Mouse (Mus musculus): ENCODE measurements around the gene Fam166b. TPM values are rescaled to one million over a fixed set of nuclear protein-coding genes. Genes with fewer than 3 reads are reported as not detected.

Fam166b gene
- polyA plus RNA-seq, 1 experiment from 2014 or later: 0.16 TPM

DNA sequence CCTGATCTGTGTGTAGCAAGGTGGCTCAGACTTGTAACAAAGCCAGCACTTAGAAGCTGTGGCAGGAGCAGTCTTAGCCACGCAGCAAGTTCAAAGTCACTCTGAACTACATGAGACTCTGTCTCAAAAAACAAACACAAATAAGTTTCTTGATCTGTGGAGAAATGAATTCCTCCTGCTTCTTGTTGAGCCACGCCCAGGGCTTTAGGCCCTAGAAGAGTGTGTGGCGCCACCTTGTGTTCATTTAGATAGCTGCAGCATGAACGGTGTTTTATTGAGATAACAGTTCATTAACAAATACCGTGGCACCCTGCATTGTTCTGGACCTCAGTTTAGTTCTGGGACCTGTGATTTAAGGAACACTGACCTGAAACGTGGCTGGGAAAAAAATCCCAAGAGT is 8.6 kb downstream of the Fam166b start:
- Histone ChIP-seq H3K9me3 (ENCODE audit: control insufficient read depth) (no peaks in the 10 kb centered on the region), H3K4me3 (ENCODE audit: low read depth, low read length) (no peak overlapping the region), H3K27ac (ENCODE audit: low read depth, low read length) (peak overlapping the region; percentile 15; the same call in 1 of the 2 replicates), H3K36me3 (ENCODE audit: control insufficient read depth, insufficient read depth) (peaks cover 62% of the 10 kb centered on the region), H3K27me3 (replicated peaks; ENCODE audit: control insufficient read depth, insufficient read depth, low read length) (no peaks in the 10 kb centered on the region), H3K4me2 (replicated peaks; ENCODE audit: low read depth) (no peak overlapping the region), H3K4me1 (replicated peaks; ENCODE audit: control insufficient read depth, insufficient read depth, low read length) (no peaks in the 10 kb centered on the region), H3K9ac (ENCODE audit: low read depth, low read length) (no peak overlapping the region)
- peak; percentile 49 for ATAC-seq
- WGBS: 1% methylated on average over 6 of the region's 6 CpGs
- peak; percentile 99 for TF ChIP-seq CTCF (IDR thresholded peaks at IDR 0.05; ENCODE audit: low read depth)

DNA sequence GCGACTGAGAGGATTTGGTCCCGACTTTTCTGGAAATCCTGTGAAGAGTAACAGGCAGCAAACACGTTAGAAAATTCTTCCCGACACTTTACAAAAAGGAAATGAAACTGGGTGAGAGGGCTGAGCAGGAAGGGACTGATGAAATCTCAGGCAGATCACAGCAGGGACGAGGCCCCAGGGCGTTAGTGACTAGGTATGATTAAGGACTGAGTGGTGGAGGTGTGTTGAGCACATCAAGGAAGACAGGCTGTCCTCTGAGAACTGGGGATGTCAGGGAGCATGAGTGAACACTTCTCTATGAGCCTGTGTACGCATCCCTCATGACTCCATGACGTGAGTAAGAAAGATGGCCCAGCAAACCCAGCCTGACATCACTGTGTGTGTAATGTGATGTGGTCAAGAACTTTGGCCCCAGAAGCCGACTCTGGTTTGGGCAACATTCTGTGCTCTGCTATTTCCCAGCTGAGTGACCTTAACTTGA is 9.1 kb downstream of the Fam166b start:
- peak overlapping the region; percentile 23; the same call in 1 of the 2 replicates for H3K27ac ChIP-seq (ENCODE audit: low read depth, low read length)
- TF ChIP-seq CTCF (IDR thresholded peaks at IDR 0.05; ENCODE audit: low read depth): no peak

DNA sequence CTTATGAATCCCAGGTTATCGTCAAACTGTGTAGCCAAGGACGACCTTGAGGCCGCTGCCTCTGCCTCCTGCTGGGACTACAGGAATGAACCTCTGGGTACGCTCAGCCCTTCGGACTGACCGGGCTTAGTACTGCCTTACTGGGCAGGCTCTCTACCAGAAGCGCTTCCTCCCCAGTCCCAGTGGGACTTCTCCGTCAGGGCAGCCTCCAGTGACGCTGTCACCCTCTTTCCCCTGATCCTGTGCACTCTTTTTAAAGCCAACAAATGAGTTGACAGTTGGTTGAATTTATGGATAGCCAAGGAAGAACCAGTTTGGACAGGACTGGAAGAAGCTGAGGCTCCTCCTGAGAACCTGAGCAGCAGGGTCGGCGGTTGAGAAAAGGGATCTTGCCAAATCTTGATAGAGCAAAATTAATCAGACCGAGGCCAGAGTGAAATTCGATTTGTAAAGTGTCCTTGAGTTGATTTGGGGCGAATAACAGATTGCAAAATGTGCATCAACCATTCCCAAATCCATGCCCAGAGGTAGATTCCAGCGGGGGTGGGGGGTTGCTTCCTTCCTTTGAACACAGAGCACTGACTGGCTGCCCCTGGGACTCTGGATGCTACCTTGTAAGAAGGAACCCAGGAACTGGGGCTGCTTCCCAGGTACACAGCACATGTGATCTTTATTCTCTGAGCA is 9.8 kb downstream of the Fam166b start:
- no peaks in the 10 kb centered on the region for H3K4me1 ChIP-seq (replicated peaks; ENCODE audit: control insufficient read depth, insufficient read depth, low read length)
- no peak for ATAC-seq
- H3K9me3 ChIP-seq (ENCODE audit: control insufficient read depth): no peaks in the 10 kb centered on the region
- no peak for TF ChIP-seq CTCF (IDR thresholded peaks at IDR 0.05; ENCODE audit: low read depth)
- H3K36me3 ChIP-seq (ENCODE audit: control insufficient read depth, insufficient read depth): peaks cover 61% of the 10 kb centered on the region
- 68% methylated on average over 15 of the region's 15 CpGs for WGBS
- no peak overlapping the region for H3K4me2 ChIP-seq (replicated peaks; ENCODE audit: low read depth)
- no peak overlapping the region for H3K4me3 ChIP-seq (ENCODE audit: low read depth, low read length)
- peak overlapping the region; percentile 23; the same call in 1 of the 2 replicates for H3K27ac ChIP-seq (ENCODE audit: low read depth, low read length)
- H3K9ac ChIP-seq (ENCODE audit: low read depth, low read length): no peak overlapping the region
- H3K27me3 ChIP-seq (replicated peaks; ENCODE audit: control insufficient read depth, insufficient read depth, low read length): no peaks in the 10 kb centered on the region

More for the DNA sequence above, 9.1 kb downstream of the Fam166b start:
- ATAC-seq: peak; percentile 48
- no peak overlapping the region for H3K4me2 ChIP-seq (replicated peaks; ENCODE audit: low read depth)
- 52% methylated on average over 9 of the region's 9 CpGs for WGBS
- no peak overlapping the region for H3K4me3 ChIP-seq (ENCODE audit: low read depth, low read length)
- no peak overlapping the region for H3K9ac ChIP-seq (ENCODE audit: low read depth, low read length)
- no peaks in the 10 kb centered on the region for H3K9me3 ChIP-seq (ENCODE audit: control insufficient read depth)
- H3K36me3 ChIP-seq (ENCODE audit: control insufficient read depth, insufficient read depth): peaks cover 62% of the 10 kb centered on the region
- no peaks in the 10 kb centered on the region for H3K27me3 ChIP-seq (replicated peaks; ENCODE audit: control insufficient read depth, insufficient read depth, low read length)
- no peaks in the 10 kb centered on the region for H3K4me1 ChIP-seq (replicated peaks; ENCODE audit: control insufficient read depth, insufficient read depth, low read length)

DNA sequence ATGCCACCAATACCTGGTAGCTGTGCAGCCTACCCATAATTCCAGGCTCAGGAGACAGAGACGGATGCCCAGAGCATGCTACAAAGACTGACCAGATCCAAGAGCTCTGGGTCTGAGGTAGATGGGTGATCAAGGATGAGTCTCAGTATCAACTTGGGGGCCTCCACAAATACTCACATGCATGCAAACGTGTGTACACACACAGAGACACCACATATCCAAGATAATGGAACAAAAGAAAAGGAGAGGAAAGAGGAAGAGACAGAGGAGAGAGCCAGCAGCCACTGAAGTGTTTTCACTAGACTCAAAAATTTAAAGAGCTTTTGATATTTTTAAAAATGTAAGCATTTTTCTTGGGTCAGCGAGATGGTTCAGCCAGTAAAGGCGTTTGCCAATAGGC is 10.5 kb downstream of the Fam166b start:
- Histone ChIP-seq H3K27ac (ENCODE audit: low read depth, low read length) (no peak overlapping the region), H3K4me2 (replicated peaks; ENCODE audit: low read depth) (no peak overlapping the region), H3K4me1 (replicated peaks; ENCODE audit: control insufficient read depth, insufficient read depth, low read length) (no peaks in the 10 kb centered on the region), H3K27me3 (replicated peaks; ENCODE audit: control insufficient read depth, insufficient read depth, low read length) (no peaks in the 10 kb centered on the region), H3K36me3 (ENCODE audit: control insufficient read depth, insufficient read depth) (peaks cover 54% of the 10 kb centered on the region), H3K9ac (ENCODE audit: low read depth, low read length) (no peak overlapping the region), H3K4me3 (ENCODE audit: low read depth, low read length) (no peak overlapping the region), H3K9me3 (ENCODE audit: control insufficient read depth) (no peaks in the 10 kb centered on the region)
- WGBS: 76% methylated on average over 4 of the region's 4 CpGs
- no peak for TF ChIP-seq CTCF (IDR thresholded peaks at IDR 0.05; ENCODE audit: low read depth)
- no peak for ATAC-seq

DNA sequence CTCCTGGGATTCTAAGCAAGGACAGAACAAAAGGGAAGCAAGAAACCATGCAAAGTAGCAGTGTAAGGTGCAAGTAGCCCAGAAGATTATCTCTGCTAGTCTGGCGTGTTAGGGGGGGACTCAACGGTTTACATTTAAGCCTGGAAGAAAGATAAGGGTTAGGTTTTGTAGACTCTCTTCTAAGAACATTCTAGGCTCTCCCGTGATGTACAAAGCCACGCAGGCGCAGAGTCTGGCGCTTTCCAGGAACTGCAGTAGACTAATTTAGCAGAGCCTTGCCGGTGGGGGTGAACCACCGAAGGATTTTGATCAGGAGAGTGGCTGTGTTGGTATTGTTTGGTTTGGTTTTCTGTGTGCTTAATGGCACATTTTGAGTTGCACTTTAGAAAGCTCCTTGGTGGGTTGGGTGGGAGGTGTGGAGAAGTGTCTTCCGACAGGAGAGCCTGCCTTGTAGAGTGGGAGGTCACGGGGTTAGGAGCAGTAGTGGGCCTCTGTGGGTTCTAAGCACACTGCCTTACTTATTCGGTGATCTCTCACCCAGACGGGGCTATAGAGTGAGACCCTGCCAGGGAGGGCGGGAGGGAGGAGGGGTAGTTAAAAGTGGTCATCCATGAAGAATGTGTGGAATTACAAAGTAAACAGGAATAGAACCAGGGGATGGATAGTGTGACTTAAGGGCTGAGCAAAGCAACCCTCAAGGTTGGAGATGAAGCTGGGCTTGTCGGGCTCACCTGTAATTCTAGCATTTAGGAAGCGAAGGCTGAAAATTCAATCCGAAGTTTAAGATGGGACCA is 11.5 kb downstream of the Fam166b start:
- Histone ChIP-seq H3K36me3 (ENCODE audit: control insufficient read depth, insufficient read depth) (peaks cover 44% of the 10 kb centered on the region), H3K9ac (ENCODE audit: low read depth, low read length) (no peak overlapping the region), H3K27me3 (replicated peaks; ENCODE audit: control insufficient read depth, insufficient read depth, low read length) (no peaks in the 10 kb centered on the region), H3K4me1 (replicated peaks; ENCODE audit: control insufficient read depth, insufficient read depth, low read length) (no peaks in the 10 kb centered on the region), H3K4me3 (ENCODE audit: low read depth, low read length) (no peak overlapping the region), H3K27ac (ENCODE audit: low read depth, low read length) (no peak overlapping the region), H3K4me2 (replicated peaks; ENCODE audit: low read depth) (no peak overlapping the region), H3K9me3 (ENCODE audit: control insufficient read depth) (no peaks in the 10 kb centered on the region)
- no peak for ATAC-seq
- TF ChIP-seq CTCF (IDR thresholded peaks at IDR 0.05; ENCODE audit: low read depth): no peak
- 68% methylated on average over 16 of the region's 16 CpGs for WGBS

DNA sequence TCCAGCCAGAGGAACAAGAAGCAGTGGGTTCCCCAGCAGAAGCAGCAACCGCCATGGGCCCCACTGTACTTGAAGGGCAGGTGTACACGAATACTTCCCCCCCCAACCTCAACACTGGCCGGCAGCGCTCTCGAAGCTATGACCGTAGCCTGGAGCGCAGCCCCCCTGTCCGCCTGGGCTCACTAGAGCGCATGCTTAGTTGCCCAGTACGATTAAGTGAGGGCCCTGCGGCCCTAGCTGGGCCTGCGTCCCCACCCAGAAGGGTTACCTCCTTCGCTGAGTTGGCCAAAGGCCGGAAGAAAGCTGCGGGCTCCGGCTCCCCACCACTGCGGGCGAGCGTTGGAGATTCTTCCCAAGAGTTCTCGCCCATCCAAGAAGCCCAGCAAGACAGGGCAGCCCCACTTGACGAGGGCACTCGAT is 12.9 kb downstream of the Fam166b start:
- H3K27me3 ChIP-seq (replicated peaks; ENCODE audit: control insufficient read depth, insufficient read depth, low read length): no peaks in the 10 kb centered on the region
- H3K36me3 ChIP-seq (ENCODE audit: control insufficient read depth, insufficient read depth): peaks cover 32% of the 10 kb centered on the region

More for the DNA sequence above, 12.9 kb downstream of the Fam166b start:
- TF ChIP-seq CTCF (IDR thresholded peaks at IDR 0.05; ENCODE audit: low read depth): no peak
- no peak for ATAC-seq
- 97% methylated on average over 22 of the region's 22 CpGs for WGBS
- no peak overlapping the region for H3K4me2 ChIP-seq (replicated peaks; ENCODE audit: low read depth)
- no peak overlapping the region for H3K9ac ChIP-seq (ENCODE audit: low read depth, low read length)
- H3K27ac ChIP-seq (ENCODE audit: low read depth, low read length): no peak overlapping the region
- H3K9me3 ChIP-seq (ENCODE audit: control insufficient read depth): no peaks in the 10 kb centered on the region
- H3K4me3 ChIP-seq (ENCODE audit: low read depth, low read length): no peak overlapping the region
- no peaks in the 10 kb centered on the region for H3K4me1 ChIP-seq (replicated peaks; ENCODE audit: control insufficient read depth, insufficient read depth, low read length)

Data from intestine, postnatal 0 days (tissue).